Mouse (Mus musculus) heart, adult 2 months (tissue): ENCODE measurements at regions not wholly inside any gene's neighbourhood (a gene's known extent, or its start where the extent isn't known, plus 50 kb on each side); places are given as distances from the start of the nearest gene placed in this dataset.

Experiments
- CTCF ChIP-seq: fragments of 200-600 bp; IDR thresholded peaks from 2 replicates; pipeline ENCODE4 v1.8.1; 2022; ENCODE audit warnings: antibody characterized with exemption, mild to moderate bottlenecking, moderate library complexity
- EP300 ChIP-seq: fragments of 200-500 bp; IDR thresholded peaks from 2 replicates; pipeline ENCODE4 v1.6.1; 2011; ENCODE audit warnings: low read depth, low read length, control low read depth; ENCODE audit not compliant: insufficient read depth
- POLR2A ChIP-seq: fragments of 200-500 bp; IDR thresholded peaks from 2 replicates; pipeline ENCODE4 v1.6.1; 2011; ENCODE audit warnings: mild to moderate bottlenecking, low read depth, low read length, control low read depth; ENCODE audit not compliant: insufficient read depth

DNA sequence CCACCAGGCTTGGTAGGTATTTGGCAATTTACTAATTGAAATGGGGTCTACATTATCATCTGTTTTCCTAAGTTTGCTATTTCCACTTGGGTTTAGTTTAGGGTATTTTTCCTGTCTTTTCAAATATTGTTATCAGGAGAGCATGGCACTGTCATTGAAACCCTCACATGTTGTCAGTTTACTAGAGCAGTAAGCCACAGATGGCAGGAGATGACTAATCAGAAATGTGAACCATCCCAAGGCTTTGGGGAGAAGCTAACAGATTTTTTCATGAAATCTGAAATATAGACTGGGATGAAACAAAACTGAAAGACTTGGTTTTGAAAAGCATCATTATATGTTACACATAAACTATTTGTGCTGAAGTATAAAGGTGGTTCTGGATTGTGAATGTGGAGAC is 178.8 kb downstream of the Kcnrg start:
- TF ChIP-seq CTCF, result no peak
- no peak for TF ChIP-seq EP300
- no peak for TF ChIP-seq POLR2A
